Mouse (Mus musculus) cerebellum, postnatal 10 days (tissue): ENCODE measurements around the gene Trim68.
"Not testable (repeated sequence)": the region's sequence is repeated elsewhere in the genome, so short reads cannot be mapped to it uniquely, and the experiment has no call there.

Experiments
- DNase-seq, 2 experiments: peaks; one replicate each; pipeline ENCODE4 v3.0.0; 2021; ENCODE audit warnings: mixed read lengths in 2 of 2

Trim68 gene

DNA sequence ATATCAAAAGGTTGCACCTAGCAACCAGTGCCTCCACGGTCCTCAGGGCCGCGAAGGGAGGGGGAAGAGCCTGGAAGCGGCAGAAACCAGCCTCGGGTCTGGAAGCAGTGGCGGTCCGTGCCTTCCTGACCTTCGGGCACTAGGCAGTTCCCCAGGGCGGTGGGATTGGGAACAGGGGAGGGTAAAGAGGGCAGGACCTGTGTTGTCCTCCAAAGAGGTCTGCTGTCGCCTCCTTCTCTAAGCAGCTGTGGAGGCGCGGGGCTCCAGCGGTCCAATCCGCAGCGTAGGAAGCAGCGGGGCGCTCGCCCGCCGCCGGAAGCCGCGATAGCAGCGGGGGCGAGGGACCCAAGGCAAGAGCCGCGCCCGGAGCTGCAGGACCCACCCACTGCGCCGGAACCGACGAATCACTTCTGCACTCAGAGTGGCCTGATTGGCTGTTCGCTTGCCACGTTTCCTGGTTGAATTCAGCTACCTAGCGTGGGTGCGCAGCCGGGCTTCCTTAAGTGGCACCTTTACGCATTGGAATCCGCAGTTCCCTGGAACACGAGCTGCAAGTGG, at the start of gene Trim68:
Gene Trim68 (minus strand): TSS at position 384 of the 558 bp plus-strand sequence.
- DNase-seq: peak; percentile 86 to 92

DNA sequence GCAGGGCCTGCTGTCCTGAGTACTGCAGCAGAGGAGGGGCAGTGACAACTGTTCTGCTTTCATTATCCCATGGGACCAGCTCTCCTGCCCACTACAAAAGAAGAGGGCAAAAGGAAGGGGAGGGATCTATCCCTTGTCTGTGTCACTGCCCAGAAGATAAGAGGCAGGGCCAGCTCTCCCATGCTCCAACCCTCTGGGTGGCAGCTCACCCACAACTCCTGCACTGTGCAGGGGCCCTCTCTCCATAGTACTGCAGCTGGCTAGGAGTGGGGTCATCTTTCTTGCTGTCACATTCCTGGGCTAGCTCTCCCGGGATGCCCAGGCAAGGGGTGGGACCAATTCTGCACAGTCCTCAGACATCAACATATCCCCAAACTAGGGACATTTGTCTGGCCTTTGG, 46.7 kb upstream of the Trim68 start:
- DNase-seq: no peak

DNA sequence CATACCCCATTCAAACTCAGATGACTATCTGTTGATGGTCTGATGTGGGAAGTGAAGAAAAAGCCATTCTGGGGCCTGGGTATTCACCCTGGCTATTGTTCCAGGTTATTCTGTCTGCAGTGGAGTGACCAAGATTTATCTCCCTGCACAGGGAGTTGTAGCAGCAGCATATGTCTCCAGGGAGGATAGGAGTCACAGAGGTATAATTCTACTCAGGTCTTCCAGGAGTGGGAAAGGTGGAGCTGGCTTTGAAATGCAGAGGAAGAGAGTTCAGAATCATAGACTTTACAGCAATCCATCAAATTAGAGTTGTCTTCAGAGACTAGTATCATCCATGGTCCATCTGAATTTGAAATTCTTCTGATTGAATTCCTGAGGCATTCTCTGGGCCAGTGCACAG, 40.3 kb upstream of the Trim68 start, which contains the start of gene Olfr559:
Gene Olfr559 (minus strand): TSS at position 101 of the 400 bp plus-strand sequence.
- no peak for DNase-seq

DNA sequence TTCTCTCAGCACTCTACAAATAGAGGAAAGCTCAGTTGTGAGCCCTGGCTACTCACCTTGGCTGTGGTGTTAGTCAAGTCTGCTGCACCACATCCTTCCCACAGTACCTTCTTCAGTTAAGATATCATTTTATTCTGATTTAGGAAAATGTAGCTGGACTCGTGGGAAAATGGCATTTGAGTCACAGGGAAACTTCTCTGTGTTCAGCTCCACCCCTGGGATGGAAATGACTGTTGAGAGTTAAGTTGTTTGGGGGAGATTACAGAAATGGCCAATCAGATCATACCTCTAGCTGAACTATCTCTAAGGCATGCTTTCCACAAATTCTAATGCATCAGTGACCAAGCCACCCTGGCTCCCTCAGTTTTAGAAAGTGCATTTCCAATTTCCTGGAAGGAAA, 31.8 kb upstream of the Trim68 start, which contains the start of gene Olfr33:
Gene Olfr33 (minus strand): TSS at position 101 of the 400 bp plus-strand sequence.
- no peak for DNase-seq

DNA sequence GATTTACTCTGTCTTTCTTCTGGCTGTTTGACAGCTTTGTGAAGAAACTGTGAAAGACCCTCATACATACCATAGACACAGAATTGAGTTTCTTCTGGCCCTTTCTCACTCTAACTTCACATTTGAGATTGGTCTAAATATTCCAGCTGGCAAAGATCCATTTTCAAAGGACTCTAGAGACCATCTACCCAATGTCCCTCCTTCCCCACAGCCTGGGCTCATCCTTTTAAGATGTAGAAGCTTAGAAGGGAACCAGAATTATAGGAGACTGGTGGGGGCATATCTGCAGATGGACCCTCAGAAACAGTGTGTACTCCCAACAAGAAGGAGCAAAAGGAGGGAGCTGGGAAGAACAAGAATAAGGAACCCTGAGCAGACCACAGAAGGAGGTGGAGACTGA, 14.8 kb upstream of the Trim68 start, which contains the start of gene Olfr558:
Gene Olfr558 (plus strand): TSS at position 301 of the 400 bp plus-strand sequence.
- DNase-seq: no peak

DNA sequence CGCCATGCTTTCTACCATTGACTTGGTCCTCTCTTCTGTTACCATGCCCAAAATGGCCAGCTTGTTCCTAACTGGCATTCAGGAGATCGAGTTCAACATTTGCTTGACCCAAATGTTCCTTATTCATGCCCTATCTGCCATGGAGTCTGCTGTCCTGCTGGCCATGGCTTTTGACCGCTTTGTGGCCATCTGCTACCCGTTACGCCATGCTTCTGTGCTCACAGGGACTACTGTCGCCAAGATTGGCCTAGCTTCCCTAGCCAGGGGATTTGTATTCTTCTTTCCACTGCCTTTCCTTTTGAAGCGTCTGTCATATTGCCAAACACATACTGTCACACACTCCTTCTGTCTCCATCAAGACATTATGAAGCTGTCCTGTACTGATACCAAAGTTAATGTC, 11.3 kb upstream of the Trim68 start:
- DNase-seq: peak; percentile 58 to 69

DNA sequence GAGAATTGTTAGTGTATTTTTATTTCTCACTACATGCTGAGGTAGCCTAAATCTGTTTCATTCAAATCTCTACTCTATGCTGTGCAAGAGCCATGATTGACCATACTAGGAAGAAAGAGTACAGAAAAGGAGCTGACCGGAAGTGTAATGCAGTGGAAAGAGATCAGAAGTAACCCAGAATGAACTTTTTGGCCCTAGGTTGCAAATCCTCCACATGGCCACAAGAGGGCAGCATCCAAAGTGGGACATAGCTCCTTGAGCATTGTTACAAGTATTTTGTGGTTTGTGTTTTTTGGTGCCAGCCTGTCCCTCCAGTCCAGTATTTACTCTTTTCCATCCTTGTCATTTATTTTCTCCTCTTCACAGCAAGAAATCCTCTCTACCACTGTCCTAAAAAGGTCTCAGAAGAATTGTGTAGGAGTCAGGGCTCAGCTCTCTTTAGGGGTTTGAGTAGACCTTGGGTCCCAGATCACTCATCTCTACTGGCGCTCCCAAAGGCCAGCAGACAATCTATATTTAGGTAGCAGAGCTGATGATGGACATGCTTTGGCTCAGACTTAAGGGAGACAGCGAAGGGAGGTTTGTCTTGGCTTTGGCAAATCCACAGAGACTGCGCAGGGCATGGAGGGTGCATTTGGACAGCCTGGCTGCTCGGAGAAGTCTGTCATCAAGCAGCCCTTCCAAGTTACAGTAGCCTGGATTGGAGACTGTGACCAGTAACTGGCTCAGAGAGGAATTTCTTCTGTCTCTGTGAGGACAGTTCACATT, 8.4 kb upstream of the Trim68 start, which contains the start of gene Olfr557:
Gene Olfr557 (plus strand): TSS at position 553 of the 768 bp plus-strand sequence.
- DNase-seq: peak; percentile 60 to 63

DNA sequence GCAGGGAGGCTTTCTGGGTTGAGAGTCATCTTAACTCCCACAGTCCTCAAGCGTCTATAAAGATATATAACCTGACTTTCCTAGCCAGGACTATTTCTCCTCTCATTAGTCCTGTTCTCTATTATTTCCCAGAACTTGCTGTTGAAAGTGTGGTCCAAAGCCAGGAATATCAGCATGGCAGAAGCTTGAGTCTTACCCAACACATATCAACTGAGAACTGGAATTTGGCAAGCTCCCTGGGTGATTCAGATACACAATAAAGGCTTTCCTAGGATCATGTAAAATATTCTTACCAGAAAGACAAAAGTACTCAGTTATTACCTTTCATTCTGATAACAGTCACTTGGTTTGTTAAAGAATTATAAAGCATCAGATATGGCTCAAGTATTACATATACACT, 5.2 kb downstream of the Trim68 start:
- no peak for DNase-seq

DNA sequence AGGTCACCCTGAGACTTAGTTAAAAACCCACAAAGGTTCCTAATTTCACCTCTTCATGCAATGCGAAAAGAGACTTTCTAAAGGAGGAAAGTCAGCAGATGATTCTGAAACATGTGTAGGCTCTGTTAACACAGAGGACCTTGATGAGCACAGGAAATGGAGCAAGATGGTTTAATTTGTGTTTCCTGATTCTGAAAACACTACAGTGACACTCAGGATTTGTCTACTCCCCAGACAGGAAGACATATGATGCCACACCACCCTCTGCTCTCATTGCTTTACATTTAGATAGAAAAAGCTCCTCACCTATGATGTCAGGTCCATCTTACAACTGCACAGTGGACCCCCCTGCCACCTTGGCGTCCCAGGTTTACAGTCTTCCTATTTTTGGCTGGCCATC, 10.9 kb downstream of the Trim68 start:
- no peak for DNase-seq

DNA sequence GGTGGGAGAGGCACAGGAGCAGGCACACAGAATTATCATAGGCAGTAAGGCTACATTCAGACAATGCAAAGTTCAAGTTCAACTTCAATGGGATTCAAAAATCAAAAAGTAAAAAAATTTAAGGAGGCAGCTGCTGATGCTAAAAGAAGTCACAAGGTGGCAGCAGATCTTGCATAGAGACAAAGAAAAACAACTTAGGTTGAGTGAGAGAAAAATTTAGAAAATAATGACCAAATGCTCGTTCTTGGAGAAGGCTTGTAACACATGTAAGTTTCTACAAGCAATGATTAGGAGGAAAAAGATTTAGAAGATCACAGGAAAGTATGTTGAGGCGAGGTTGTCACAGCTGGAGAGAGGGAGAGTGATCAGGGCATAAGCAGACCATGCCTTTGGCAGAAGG, 21.7 kb downstream of the Trim68 start:
- DNase-seq: peak; percentile 7 to 15

DNA sequence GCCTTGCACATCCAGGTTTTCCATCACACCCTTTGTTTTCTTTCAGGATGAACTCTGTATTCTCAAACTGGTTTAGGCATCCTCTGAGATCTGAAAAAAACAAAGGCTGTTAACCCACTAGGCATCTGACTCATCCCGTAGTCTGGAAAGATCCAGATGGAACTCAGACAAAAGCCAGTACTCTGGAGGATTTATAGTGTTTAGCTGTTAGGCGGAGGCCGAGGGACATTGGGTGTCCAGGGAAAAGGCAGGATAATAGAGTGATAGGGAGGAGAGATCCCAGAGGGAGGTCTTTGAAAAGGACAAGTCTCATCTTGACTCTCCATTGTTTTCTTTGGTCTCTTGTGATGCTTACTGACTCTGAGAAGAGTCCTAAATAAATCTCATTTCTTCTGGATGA, 22.5 kb downstream of the Trim68 start, which contains the start of gene Olfr556:
Gene Olfr556 (plus strand): TSS at position 301 of the 400 bp plus-strand sequence.
- DNase-seq: no peak

DNA sequence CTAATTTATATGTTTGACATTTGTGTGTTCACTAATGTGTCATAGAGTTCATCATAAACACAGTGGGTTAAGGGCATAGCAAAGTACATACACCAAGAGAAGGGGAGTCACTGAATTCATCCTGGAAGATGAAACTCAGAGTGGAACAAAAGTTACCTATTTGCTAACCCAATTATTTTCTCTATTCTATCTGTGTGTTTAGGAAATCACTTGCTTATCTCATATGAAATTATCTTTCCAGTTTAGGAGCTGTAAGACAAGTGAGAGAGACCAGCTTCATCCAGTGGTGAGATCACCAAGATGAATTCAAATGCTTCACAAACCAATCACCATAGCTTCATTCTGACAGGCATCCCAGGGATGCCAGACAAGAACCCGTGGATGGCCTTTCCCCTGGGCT, 28.6 kb downstream of the Trim68 start, which contains the start of gene Olfr555:
Gene Olfr555 (plus strand): TSS at position 301 of the 400 bp plus-strand sequence.
- DNase-seq: no peak

DNA sequence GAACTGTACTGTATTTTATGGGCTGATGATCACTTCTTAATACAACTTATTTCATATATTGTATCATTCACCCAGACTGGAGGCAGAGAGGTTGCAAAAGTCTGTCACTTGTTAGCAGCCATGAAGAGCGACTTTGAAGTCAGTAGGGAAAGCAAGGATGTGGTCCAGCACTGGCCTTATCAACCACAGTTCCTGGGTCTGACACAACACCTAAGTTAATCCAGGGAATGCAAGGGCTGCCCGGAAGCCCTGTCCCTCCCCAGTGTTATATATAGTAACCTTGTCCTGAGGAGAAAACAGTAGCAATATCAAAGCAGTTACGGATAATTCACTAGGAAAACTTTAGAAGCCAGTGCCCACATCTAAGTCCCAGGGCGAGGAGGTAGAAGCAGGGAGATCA, 42.2 kb downstream of the Trim68 start:
- not testable (repeated sequence) for DNase-seq

DNA sequence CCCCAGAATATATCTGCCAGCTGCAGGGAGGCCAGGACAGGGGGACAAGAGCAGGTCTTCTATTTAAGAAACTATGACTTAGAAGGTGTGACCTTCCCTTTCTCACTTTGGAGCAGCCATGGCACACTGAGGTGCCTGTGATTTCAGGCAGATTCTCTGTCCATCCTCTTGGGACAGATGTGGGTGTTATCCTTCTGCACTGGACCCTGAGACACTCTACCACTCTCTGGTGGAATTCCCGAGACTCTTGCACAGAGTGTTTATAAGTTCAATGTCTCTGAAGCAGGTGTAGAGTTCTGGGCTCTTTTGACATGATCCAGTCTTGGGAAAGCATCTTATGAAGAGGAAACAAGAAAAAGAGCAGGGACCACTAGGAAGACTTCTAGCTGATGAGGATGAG, 49.0 kb downstream of the Trim68 start, which contains the start of gene Olfr554:
Gene Olfr554 (plus strand): TSS at position 301 of the 400 bp plus-strand sequence.
- no peak for DNase-seq

DNA sequence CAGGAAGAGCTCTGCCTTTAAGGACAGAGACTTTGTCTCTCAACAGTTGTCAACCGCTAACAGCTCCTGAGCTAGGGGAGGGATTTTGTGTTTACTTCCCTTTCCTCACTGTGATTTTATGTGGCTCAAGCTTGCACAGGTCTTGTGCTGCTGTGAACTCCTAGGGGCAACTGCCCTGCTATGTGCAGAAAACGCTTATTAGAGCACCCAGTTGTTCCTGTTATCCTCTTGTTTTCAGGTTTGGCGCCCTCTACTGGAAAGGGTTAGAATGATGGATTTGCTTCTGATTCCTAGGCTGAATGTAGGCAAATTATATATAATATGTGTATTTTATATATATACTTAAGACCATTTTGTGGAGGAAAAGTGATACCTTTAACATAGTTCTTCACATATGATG, 50.5 kb downstream of the Trim68 start:
- peak; percentile 62 to 73 for DNase-seq
